Mouse (Mus musculus) testis, adult 2 months (tissue): ENCODE data around the gene Sypl2.

ENCODE experiments used
- CTCF ChIP-seq: fragments of 200-500 bp; IDR thresholded peaks from 2 replicates; pipeline ENCODE4 v1.5.1; 2012; ENCODE audit warnings: low read depth, mild to moderate bottlenecking, inconsistent platforms, low read length, moderate library complexity; ENCODE audit not compliant: control insufficient read depth, insufficient read depth, insufficient replicate concordance
- POLR2A ChIP-seq: fragments of 200-500 bp; IDR thresholded peaks from 2 replicates; pipeline ENCODE4 v1.6.1; 2012; ENCODE audit warnings: low read depth, mild to moderate bottlenecking, inconsistent platforms, low read length, moderate library complexity; ENCODE audit not compliant: control insufficient read depth

DNA sequence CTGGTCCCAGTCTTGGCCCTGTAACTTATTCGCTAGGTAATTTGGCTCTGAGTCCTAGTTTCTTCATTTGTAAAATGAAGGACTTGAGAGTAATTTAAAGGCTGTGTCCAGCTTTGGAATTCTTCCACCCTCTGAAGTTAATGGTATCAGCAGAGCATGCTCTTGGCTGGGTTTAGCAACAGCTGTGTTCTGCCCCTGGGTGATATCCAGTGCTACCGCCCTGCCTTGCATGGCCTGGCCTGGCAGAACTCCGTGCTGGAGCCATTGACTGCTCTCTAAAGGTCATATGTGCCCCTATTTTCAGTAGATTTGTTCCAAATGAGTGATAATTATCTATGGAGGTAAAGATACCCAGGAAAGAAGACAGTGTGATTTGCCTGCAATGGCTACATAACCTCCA, 5.8 kb downstream of the Sypl2 start:
- no peak for TF ChIP-seq POLR2A
- no peak for TF ChIP-seq CTCF
